Mouse (Mus musculus) thymus, adult 2 months (tissue): ENCODE measurements at regions not wholly inside any gene's neighbourhood (a gene's known extent, or its start where the extent isn't known, plus 50 kb on each side); places are given as distances from the start of the nearest gene placed in this dataset.

ENCODE experiments used
- CTCF ChIP-seq: fragments of 200-500 bp; IDR thresholded peaks from 2 replicates; pipeline ENCODE4 v1.5.1; 2012; ENCODE audit warnings: mild to moderate bottlenecking, control low read depth, low read length, moderate library complexity, borderline replicate concordance; ENCODE audit not compliant: control insufficient read depth, poor library complexity, insufficient read depth; ENCODE audit errors: extremely low read depth
- POLR2A ChIP-seq: fragments of 200-500 bp; IDR thresholded peaks from 2 replicates; pipeline ENCODE4 v1.6.1; 2012; ENCODE audit warnings: mild to moderate bottlenecking, low read length, control low read depth, moderate library complexity; ENCODE audit not compliant: control insufficient read depth, poor library complexity, insufficient read depth; ENCODE audit errors: extremely low read depth

GRCm38 (mm10) chr7:136214415-136214814, 498.3 kb upstream of the Mki67 start:
- TF ChIP-seq CTCF (no peak), POLR2A (no peak)
